ENCODE assay signal across 14 mouse cellular contexts in genomic region chr8:23507661-23508060, GRCm38 (mm10).
A peak's percentile ranks its signal among the peaks of the same experiment; 100 is the strongest.
DNase-seq lines count a peak whose midpoint lies in the region; TF ChIP-seq lines count a peak whose summit lies in the region.
"Had no signal": no experiment of that assay in that cellular context is flagged by ENCODE, and none has a peak within 500 bp of the region (broad histone marks: within the 10 kb centered on the region; RNA-seq: fewer than 3 reads in every experiment).

No protein-coding gene starts in this region.

- TF ChIP-seq CTCF in layer of hippocampus, adult 2 months (conservative IDR thresholded peaks at IDR 0.05): no peak

- no peak overlapping the region for H3K4me3 ChIP-seq in layer of hippocampus, adult 2 months
- H3K4me3 ChIP-seq: liver, embryonic 15.5 days; megakaryocyte, embryonic 14.5 days; neural tube, embryonic 15.5 days had no signal

- intact Hi-C loops in heart, postnatal 10 days (cut with DNase I): loop anchor here (5.0 kb wide), 1 partner anchor 165 kb away; no protein-coding TSS in a partner anchor

- H3K27ac ChIP-seq in layer of hippocampus, adult 2 months: peak overlapping the region; percentile 4; the same call in 1 of the 2 replicates
- H3K27ac ChIP-seq: liver, embryonic 15.5 days; neural tube, embryonic 15.5 days had no signal

- DNase-seq in layer of hippocampus, adult 2 months (ENCODE audit: low spot score in 2 of 2): no peak
- DNase-seq in layer of hippocampus, adult 9-10 months (ENCODE audit: low spot score): no peak
- peak; percentile 23 to 34 for DNase-seq in heart, adult 9 months (ENCODE audit: low spot score in 2 of 2)
- DNase-seq in heart, postnatal 10 days: peak; percentile 50 to 52
- peak; percentile 11 for DNase-seq in retina, postnatal 1 day
- DNase-seq in spleen, postnatal 4 days (ENCODE audit: low spot score in 2 of 2): no peak
- DNase-seq in left cerebral cortex, adult 18-20 months (ENCODE audit: low spot score in 2 of 2): no peak
- no peak for DNase-seq in MN1 (ENCODE audit: low spot score)
- DNase-seq: cerebellum, adult 9-10 months; kidney, adult 9 months; layer of hippocampus, adult 9-11 months had no signal

Comparison
In these comparisons a context has a peak if more than half of its experiments do, and no peak if none do; other contexts are left out.
1. DNase-seq: peak in heart, adult 9 months (2 of 2), heart, postnatal 10 days (2 of 2) and retina, postnatal 1 day (single experiment); none in layer of hippocampus, adult 2 months (0 of 2), layer of hippocampus, adult 9-10 months (single experiment), spleen, postnatal 4 days (0 of 2), left cerebral cortex, adult 18-20 months (0 of 2) and MN1 (single experiment).